Mouse (Mus musculus): ENCODE measurements around the gene Vgf. TPM values are rescaled to one million over a fixed set of nuclear protein-coding genes. Genes with fewer than 3 reads are reported as not detected.

Gene Vgf
- not detected for total RNA-seq (2023)

DNA sequence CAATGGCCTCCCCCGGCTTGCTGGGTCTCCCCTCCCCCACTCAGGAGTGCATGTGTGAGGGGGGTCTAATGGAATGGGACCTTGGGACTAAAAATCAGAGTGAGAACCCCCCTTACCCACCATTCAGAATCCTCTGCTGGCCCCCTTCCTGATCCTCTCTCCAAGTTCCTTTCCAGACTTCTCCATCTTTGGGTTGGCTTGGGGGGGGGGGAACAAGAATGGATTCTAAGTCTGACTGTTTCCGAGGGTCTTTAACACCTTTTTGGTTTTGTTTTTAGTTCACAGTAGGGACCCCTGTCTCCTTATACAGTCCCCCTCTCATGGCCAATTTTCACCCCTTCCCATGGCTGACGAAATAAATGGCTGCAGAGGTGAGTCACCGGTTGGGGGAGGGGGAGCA, at the start of gene Vgf:
Gene Vgf, plus strand, starts transcription at position 301 of the 400 bp plus-strand sequence.

DNA sequence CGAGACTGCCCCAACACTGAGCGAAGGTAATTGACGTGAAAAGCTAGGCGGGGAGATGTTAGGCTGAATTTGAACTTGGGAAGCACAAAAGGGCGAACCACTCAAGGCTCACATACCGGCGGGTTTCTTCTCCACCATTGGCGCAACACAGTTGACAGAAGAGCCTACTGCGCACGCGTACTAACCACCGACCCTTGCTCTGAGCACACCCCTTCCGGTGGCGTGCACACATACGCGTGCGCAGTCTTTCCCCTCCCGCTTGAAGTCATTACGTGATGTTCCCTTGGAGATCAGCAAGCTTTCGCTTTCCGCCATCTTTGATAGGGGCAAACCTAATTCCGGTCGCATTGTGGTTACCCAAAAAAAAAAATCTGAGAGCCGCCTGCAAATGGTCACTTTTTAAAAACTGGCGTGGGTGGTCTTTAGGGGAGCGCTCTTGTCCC, 39.5 kb upstream of the Vgf start, which contains the start of gene Plod3:
Gene Plod3, plus strand, starts transcription at position 325 of the 443 bp plus-strand sequence.

GRCm38 (mm10) chr5:136987934-136988271, 38.3 kb upstream of the Vgf start, which contains the start of gene Znhit1:
Gene Znhit1 (minus strand): TSS chr5:136988021.

GRCm38 (mm10) chr5:137045402-137046323, 19.5 kb downstream of the Vgf start, which contains the start of gene Ap1s1:
Gene Ap1s1 (minus strand): TSS chr5:137046135.

GRCm38 (mm10) chr5:137072079-137072960, 46.1 kb downstream of the Vgf start, which contains the start of gene Serpine1:
Gene Serpine1 (minus strand): TSS chr5:137072268.

Other genes starting within 250 kb of the Vgf start
- not detected for gene Col26a1, start 143.2 kb upstream of the Vgf start, total RNA-seq (2023)
- 1 to 10 TPM; 1.0 to 3.0 TPM for gene Ift22, start 118.2 kb upstream of the Vgf start, total RNA-seq (2023)
- gene Fis1, start 73.1 kb upstream of the Vgf start, total RNA-seq (2023): 100 to 1,000 TPM; 136 to 139 TPM
- gene Cldn15, start 59.8 kb upstream of the Vgf start, total RNA-seq (2023): 1 to 10 TPM; 1.2 to 1.6 TPM
- 10 to 100 TPM; 18.1 TPM for gene Plod3, start 39.4 kb upstream of the Vgf start, total RNA-seq (2023)
- gene Znhit1, start 38.4 kb upstream of the Vgf start, total RNA-seq (2023): 10 to 100 TPM; 24.2 to 31.7 TPM
- 10 to 100 TPM; 29.8 to 42.2 TPM for gene Ap1s1, start 19.7 kb downstream of the Vgf start, total RNA-seq (2023)
- gene Serpine1, start 45.9 kb downstream of the Vgf start, total RNA-seq (2023): not detected
- 100 to 1,000 TPM in 1 of 2 experiments, 10 to 100 TPM in 1; 90.0 to 103 TPM for gene Trim56, start 89.8 kb downstream of the Vgf start, total RNA-seq (2023)
- not detected for gene Muc3, start 122.9 kb downstream of the Vgf start, total RNA-seq (2023)
- 10 to 100 TPM in 1 of 2 experiments, 1 to 10 TPM in 1; 9.8 to 11.4 TPM for gene Muc3a, start 186.0 kb downstream of the Vgf start, total RNA-seq (2023)